Mouse (Mus musculus) myocyte (in vitro differentiated cells): ENCODE measurements at regions not wholly inside any gene's neighbourhood (a gene's known extent, or its start where the extent isn't known, plus 50 kb on each side); places are given as distances from the start of the nearest gene placed in this dataset.

Experiments used
- MAX ChIP-seq: IDR thresholded peaks from one replicate; pipeline ENCODE4 v1.6.1; 2011; ENCODE audit warnings: low read depth, mild to moderate bottlenecking, control low read depth
- POLR2A ChIP-seq: IDR thresholded peaks from one replicate; pipeline ENCODE4 v1.6.1; 2011; ENCODE audit warnings: low read depth, mild to moderate bottlenecking, control low read depth, moderate library complexity; ENCODE audit not compliant: insufficient read length
- SRF ChIP-seq: IDR thresholded peaks from one replicate; pipeline ENCODE4 v1.6.1; 2011; ENCODE audit warnings: low read depth; ENCODE audit not compliant: control insufficient read depth, insufficient read length
- TCF12 ChIP-seq: IDR thresholded peaks from one replicate; pipeline ENCODE4 v1.6.1; 2011; ENCODE audit warnings: mild to moderate bottlenecking, control low read depth; ENCODE audit not compliant: poor library complexity, insufficient read depth, severe bottlenecking
- USF1 ChIP-seq: IDR thresholded peaks from one replicate; pipeline ENCODE4 v1.6.1; 2011; ENCODE audit warnings: low read depth, mild to moderate bottlenecking, control low read depth, moderate library complexity

- TF ChIP-seq POLR2A (no peak), USF1 (no peak), MAX (no peak), TCF12 (no peak), SRF (no peak)
Measured at GRCm38 (mm10) chr10:56831331-56831730, 454.2 kb downstream of the Gja1 start.
